Mouse (Mus musculus) hindbrain, embryonic 12.5 days (tissue): Measurements from ENCODE around the gene Vdac1. TPM values are rescaled to one million over a fixed set of nuclear protein-coding genes. Genes with fewer than 3 reads are reported as not detected.
"Not testable (repeated sequence)": the region's sequence is repeated elsewhere in the genome, so short reads cannot be mapped to it uniquely, and the experiment has no call there.

Source experiments
- ATAC-seq: fragments of 200-750 bp; cut with Nextera tagmentation; 2 replicates; pipeline ENCODE4 v1.8.0; 2017; ENCODE audit warnings: moderate TSS enrichment; ENCODE audit not compliant: low FRiP score
- H3K27ac ChIP-seq: fragments of 300-500 bp; sonication (generic); 2 replicates; pipeline ENCODE4 v1.5.1; 2016; ENCODE audit warnings: mild to moderate bottlenecking
- H3K27me3 ChIP-seq: fragments of 300-500 bp; sonication (generic); 2 replicates; pipeline ENCODE4 v1.6.1; 2016; ENCODE audit warnings: mild to moderate bottlenecking
- H3K36me3 ChIP-seq: fragments of 300-500 bp; sonication (generic); 2 replicates; pipeline ENCODE4 v1.6.1; 2016; ENCODE audit warnings: mild to moderate bottlenecking
- H3K4me1 ChIP-seq: fragments of 300-500 bp; sonication (generic); 2 replicates; pipeline ENCODE4 v1.6.1; 2016
- H3K4me2 ChIP-seq: fragments of 300-500 bp; sonication (generic); replicated peaks from 2 replicates; pipeline ENCODE4 v1.6.1; 2016; ENCODE audit warnings: mild to moderate bottlenecking
- H3K4me3 ChIP-seq: fragments of 300-500 bp; sonication (generic); 2 replicates; pipeline ENCODE4 v1.5.1; 2016; ENCODE audit warnings: mild to moderate bottlenecking
- H3K9ac ChIP-seq: fragments of 300-500 bp; sonication (generic); 2 replicates; pipeline ENCODE4 v1.6.1; 2016; ENCODE audit warnings: mild to moderate bottlenecking, moderate library complexity
- H3K9me3 ChIP-seq: fragments of 300-500 bp; sonication (generic); replicated peaks from 2 replicates; pipeline ENCODE4 v1.6.1; 2016; ENCODE audit warnings: mild to moderate bottlenecking
- WGBS: fragments of 180-500 bp; shearing (Covaris S2); methylation state at CpG from one replicate; pipeline ENCODE4 v1.1.7; 2016; 5-methylcytosine and 5-hydroxymethylcytosine counted together
- polyA plus RNA-seq: library from polyadenylated mRNA; unstranded; fragments of >200 nt; fragmentation: Nextera tagmentation; extraction: Ambion mirVana; gene quantifications from 2 replicates; pipeline ENCODE4 v1.2.1, GENCODE M21; 2016

Vdac1 gene
- polyA plus RNA-seq, 1 experiment from 2014 or later = 233 TPM

- Histone ChIP-seq H3K9me3 (no peaks in the 10 kb centered on the region), H3K4me1 (no peaks in the 10 kb centered on the region), H3K27me3 (no peaks in the 10 kb centered on the region), H3K4me2 (peak overlapping the region; percentile 35), H3K4me3 (0 out of 2 replicates have a peak overlapping the region, but pooled peaks have one; percentile 6), H3K27ac (no peak overlapping the region), H3K9ac (0 out of 2 replicates have a peak overlapping the region, but pooled peaks have one; percentile 10), H3K36me3 (no peaks in the 10 kb centered on the region)
- ATAC-seq = no peak; the same call in 1 of the 2 replicates
- WGBS = 16% methylated on average over 9 of the region's 12 CpGs
Observed at GRCm38 (mm10) chr11:52345939-52346634, 14.6 kb upstream of the Vdac1 start.

- WGBS = 1% methylated on average over 12 of the region's 12 CpGs
- peak overlapping the region; percentile 35 for H3K4me2 ChIP-seq
- no peak overlapping the region for H3K27ac ChIP-seq
- H3K36me3 ChIP-seq = no peaks in the 10 kb centered on the region
- H3K9ac ChIP-seq = 0 out of 2 replicates have a peak overlapping the region, but pooled peaks have one; percentile 10
- H3K4me1 ChIP-seq = no peaks in the 10 kb centered on the region
- H3K27me3 ChIP-seq = no peaks in the 10 kb centered on the region
- no peak; the same call in 1 of the 2 replicates for ATAC-seq
- H3K4me3 ChIP-seq = 0 out of 2 replicates have a peak overlapping the region, but pooled peaks have one; percentile 6
- no peaks in the 10 kb centered on the region for H3K9me3 ChIP-seq
Observed at GRCm38 (mm10) chr11:52346635-52347005, 14.0 kb upstream of the Vdac1 start.

GRCm38 (mm10) chr11:52348156-52348555 is 12.5 kb upstream of the Vdac1 start:
- Histone ChIP-seq H3K36me3 (no peaks in the 10 kb centered on the region), H3K9me3 (no peaks in the 10 kb centered on the region), H3K4me1 (no peaks in the 10 kb centered on the region), H3K4me3 (no peak overlapping the region), H3K27me3 (no peaks in the 10 kb centered on the region), H3K27ac (no peak overlapping the region), H3K9ac (no peak overlapping the region), H3K4me2 (no peak overlapping the region)
- no peak for ATAC-seq
- WGBS = 81% methylated on average over 4 of the region's 4 CpGs

GRCm38 (mm10) chr11:52348724-52349123 is 11.9 kb upstream of the Vdac1 start:
- WGBS = 68% methylated on average over 3 of the region's 3 CpGs
- no peaks in the 10 kb centered on the region for H3K36me3 ChIP-seq
- H3K4me2 ChIP-seq = no peak overlapping the region
- no peak for ATAC-seq
- no peaks in the 10 kb centered on the region for H3K27me3 ChIP-seq
- H3K4me3 ChIP-seq = no peak overlapping the region
- no peak overlapping the region for H3K27ac ChIP-seq
- no peak overlapping the region for H3K9ac ChIP-seq
- no peaks in the 10 kb centered on the region for H3K4me1 ChIP-seq
- no peaks in the 10 kb centered on the region for H3K9me3 ChIP-seq

GRCm38 (mm10) chr11:52350924-52351323 is 9.7 kb upstream of the Vdac1 start:
- Histone ChIP-seq H3K4me2 (no peak overlapping the region), H3K9ac (no peak overlapping the region), H3K9me3 (no peaks in the 10 kb centered on the region), H3K27ac (no peak overlapping the region), H3K36me3 (no peaks in the 10 kb centered on the region), H3K4me3 (no peak overlapping the region), H3K4me1 (no peaks in the 10 kb centered on the region), H3K27me3 (no peaks in the 10 kb centered on the region)
- WGBS = 2% methylated on average over 9 of the region's 9 CpGs
- no peak for ATAC-seq

GRCm38 (mm10) chr11:52352271-52352670 is 8.4 kb upstream of the Vdac1 start:
- H3K27me3 ChIP-seq = no peaks in the 10 kb centered on the region
- no peaks in the 10 kb centered on the region for H3K36me3 ChIP-seq
- WGBS = 89% methylated on average over 3 of the region's 3 CpGs
- H3K27ac ChIP-seq = no peak overlapping the region
- no peaks in the 10 kb centered on the region for H3K9me3 ChIP-seq
- no peak overlapping the region for H3K4me3 ChIP-seq
- no peak overlapping the region for H3K9ac ChIP-seq
- ATAC-seq = no peak
- H3K4me1 ChIP-seq = no peaks in the 10 kb centered on the region
- no peak overlapping the region for H3K4me2 ChIP-seq

GRCm38 (mm10) chr11:52354644-52355043 is 6.0 kb upstream of the Vdac1 start:
- Histone ChIP-seq H3K9ac (no peak overlapping the region), H3K4me1 (peaks cover under 1% of the 10 kb centered on the region), H3K4me3 (no peak overlapping the region), H3K27me3 (no peaks in the 10 kb centered on the region), H3K27ac (no peak overlapping the region), H3K9me3 (no peaks in the 10 kb centered on the region), H3K36me3 (no peaks in the 10 kb centered on the region), H3K4me2 (no peak overlapping the region)
- no peak for ATAC-seq
- WGBS = 77% methylated on average over 5 of the region's 5 CpGs

- no peak overlapping the region for H3K4me3 ChIP-seq
- no peak for ATAC-seq
- H3K4me2 ChIP-seq = no peak overlapping the region
- WGBS = 88% methylated on average over 1 of the region's 1 CpGs
- H3K9me3 ChIP-seq = no peaks in the 10 kb centered on the region
- H3K36me3 ChIP-seq = no peaks in the 10 kb centered on the region
- no peak overlapping the region for H3K27ac ChIP-seq
- H3K9ac ChIP-seq = no peak overlapping the region
- no peaks in the 10 kb centered on the region for H3K27me3 ChIP-seq
- H3K4me1 ChIP-seq = peaks cover 7% of the 10 kb centered on the region
Observed at GRCm38 (mm10) chr11:52355601-52356000, 5.1 kb upstream of the Vdac1 start.

GRCm38 (mm10) chr11:52357091-52357490 is 3.6 kb upstream of the Vdac1 start:
- 91% methylated on average over 5 of the region's 5 CpGs for WGBS
- H3K9ac ChIP-seq, H3K9me3 ChIP-seq, H3K4me2 ChIP-seq, H3K27ac ChIP-seq, ATAC-seq, H3K36me3 ChIP-seq, H3K27me3 ChIP-seq, H3K4me3 ChIP-seq: not testable (repeated sequence)
- H3K4me1 ChIP-seq = peaks cover 13% of the 10 kb centered on the region

GRCm38 (mm10) chr11:52358520-52358919 is 2.1 kb upstream of the Vdac1 start:
- WGBS = 46% methylated on average over 4 of the region's 4 CpGs
- H3K36me3 ChIP-seq = no peaks in the 10 kb centered on the region
- H3K9me3 ChIP-seq = no peaks in the 10 kb centered on the region
- no peak overlapping the region for H3K9ac ChIP-seq
- no peak overlapping the region for H3K4me2 ChIP-seq
- no peak overlapping the region for H3K4me3 ChIP-seq
- H3K27ac ChIP-seq = no peak overlapping the region
- no peak for ATAC-seq
- peaks cover 25% of the 10 kb centered on the region for H3K4me1 ChIP-seq
- no peaks in the 10 kb centered on the region for H3K27me3 ChIP-seq

- no peaks in the 10 kb centered on the region for H3K36me3 ChIP-seq
- H3K4me2 ChIP-seq = peak overlapping the region; percentile 81
- peak overlapping the region; percentile 87 for H3K27ac ChIP-seq
- WGBS = 13% methylated on average over 22 of the region's 22 CpGs
- peak; percentile 33 for ATAC-seq
- H3K4me3 ChIP-seq = peak overlapping the region; percentile 73
- no peaks in the 10 kb centered on the region for H3K27me3 ChIP-seq
- peaks cover 37% of the 10 kb centered on the region for H3K4me1 ChIP-seq
- no peaks in the 10 kb centered on the region for H3K9me3 ChIP-seq
- H3K9ac ChIP-seq = peak overlapping the region; percentile 83
Observed at GRCm38 (mm10) chr11:52359686-52360470, 782 bp upstream of the Vdac1 start.

- Histone ChIP-seq H3K9ac (peak overlapping the region; percentile 83), H3K27me3 (no peaks in the 10 kb centered on the region), H3K4me2 (peak overlapping the region; percentile 81), H3K36me3 (no peaks in the 10 kb centered on the region), H3K4me1 (peaks cover 42% of the 10 kb centered on the region), H3K27ac (peak overlapping the region; percentile 87), H3K9me3 (no peaks in the 10 kb centered on the region), H3K4me3 (peak overlapping the region; percentile 73)
- peak; percentile 37 for ATAC-seq
- WGBS = 1% methylated on average over 47 of the region's 47 CpGs
Observed at GRCm38 (mm10) chr11:52361287-52361921, 744 bp downstream of the Vdac1 start.
